Mouse (Mus musculus): ENCODE results near the gene Ipo4.

DNA sequence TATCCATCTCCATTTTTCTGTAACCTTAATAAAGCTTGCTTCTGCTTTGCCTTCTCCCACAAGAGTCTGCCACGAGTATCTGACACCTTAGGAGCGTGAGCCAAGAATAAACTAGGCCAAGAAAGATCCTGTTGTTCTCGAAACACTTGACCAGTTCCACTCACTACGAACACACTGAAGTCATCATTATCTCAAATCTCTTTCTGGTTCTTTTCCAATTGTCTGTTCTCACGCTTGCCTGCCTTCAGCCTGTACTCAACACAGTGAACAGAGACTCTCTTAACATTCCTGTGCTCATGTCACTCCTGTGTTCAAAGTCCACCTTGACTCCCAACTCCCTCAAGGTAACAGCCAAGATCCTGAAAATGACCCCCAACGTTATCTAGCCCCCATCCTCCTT lies 22.4 kb downstream of the Ipo4 start:
- TF ChIP-seq POLR2A (IDR thresholded peaks at IDR 0.05; ENCODE audit: insufficient read depth, low read depth, low read length) (no peak), CTCF (IDR thresholded peaks at IDR 0.05; ENCODE audit: insufficient read depth, low read depth, low read length) (no peak)

Measured in olfactory bulb, adult 2 months (tissue).